Mouse (Mus musculus) lung, adult 2 months (tissue): ENCODE results near the gene Gata3.

Source experiments
- CTCF ChIP-seq: fragments of 200-500 bp; IDR thresholded peaks from 2 replicates; pipeline ENCODE4 v1.5.1; 2011; ENCODE audit warnings: mild to moderate bottlenecking, low read length, control low read depth; ENCODE audit not compliant: insufficient read depth
- POLR2A ChIP-seq: fragments of 200-500 bp; IDR thresholded peaks from 2 replicates; pipeline ENCODE4 v1.6.1; 2011; ENCODE audit warnings: low read depth, mild to moderate bottlenecking, control low read depth, low read length, borderline replicate concordance; ENCODE audit errors: extremely low read depth

- TF ChIP-seq CTCF: no peak
- no peak for TF ChIP-seq POLR2A
These were observed 2.2 kb downstream of the Gata3 start for GRCm38 (mm10) chr2:9887636-9888035.
